Mouse (Mus musculus): ENCODE results near the gene Grik5. TPM values are rescaled to one million over a fixed set of nuclear protein-coding genes. Genes with fewer than 3 reads are reported as not detected.

The Grik5 gene
- total RNA-seq, 2 experiments from 2014 or later, result 258 to 270 TPM

Small RNA genes lying within 50 kb of the gene (microRNA-seq; reads per million reads assigned to microRNA genes)
- gene Mir6537 (0 to 0.45 reads per million in 2 experiments), gene Mir7046 (5.7 to 7.0 reads per million in 2 experiments), gene Mir7047 (22.4 to 32.3 reads per million in 2 experiments)

Other genes with a start within 250 kb of the Grik5 start
- gene Gm9844, start 210.1 kb downstream of the Grik5 start, total RNA-seq (2021), result 1 to 10 TPM; 1.3 to 2.1 TPM
- gene Lypd4, start 202.4 kb downstream of the Grik5 start, total RNA-seq (2021), result not detected
- not detected for gene Dmrtc2, start 202.3 kb downstream of the Grik5 start, total RNA-seq (2021)
- gene Rps19, start 188.0 kb downstream of the Grik5 start, total RNA-seq (2021), result 100 to 1,000 TPM; 452 TPM
- gene Cd79a, start 175.0 kb downstream of the Grik5 start, total RNA-seq (2021), result under 1 TPM; 0.37 to 0.43 TPM
- gene Arhgef1, start 169.4 kb downstream of the Grik5 start, total RNA-seq (2021), result 10 to 100 TPM; 78.2 to 82.2 TPM
- gene Gm4881, start 127.9 kb downstream of the Grik5 start, total RNA-seq (2021), result not detected
- gene Rabac1, start 99.6 kb downstream of the Grik5 start, total RNA-seq (2021), result 100 to 1,000 TPM; 262 to 275 TPM
- gene Atp1a3, start 66.4 kb downstream of the Grik5 start, total RNA-seq (2021), result 1,000 to 10,000 TPM; 2,620 to 2,738 TPM
- 10 to 100 TPM; 25.0 to 26.1 TPM for gene Zfp574, start 221 bp upstream of the Grik5 start, total RNA-seq (2021)
- gene Pou2f2, start 107.4 kb upstream of the Grik5 start, total RNA-seq (2021), result 10 to 100 TPM; 10.1 to 11.4 TPM
- 10 to 100 TPM; 24.9 to 25.6 TPM for gene Dedd2, start 148.3 kb upstream of the Grik5 start, total RNA-seq (2021)
- 10 to 100 TPM in 1 of 2 experiments, 1 to 10 TPM in 1; 9.0 to 10.2 TPM for gene Zfp526, start 149.1 kb upstream of the Grik5 start, total RNA-seq (2021)
- 100 to 1,000 TPM; 184 to 190 TPM for gene Gsk3a, start 165.5 kb upstream of the Grik5 start, total RNA-seq (2021)
- gene Erf, start 178.4 kb upstream of the Grik5 start, total RNA-seq (2021), result 10 to 100 TPM; 41.0 to 47.2 TPM
- gene Cic, start 195.4 kb upstream of the Grik5 start, total RNA-seq (2021), result 100 to 1,000 TPM; 209 to 228 TPM
- 10 to 100 TPM; 35.3 to 37.1 TPM for gene Pafah1b3, start 225.6 kb upstream of the Grik5 start, total RNA-seq (2021)
- not detected for gene Prr19, start 229.1 kb upstream of the Grik5 start, total RNA-seq (2021)
- 10 to 100 TPM; 43.2 to 46.9 TPM for gene Tmem145, start 233.8 kb upstream of the Grik5 start, total RNA-seq (2021)
- gene Megf8, start 244.8 kb upstream of the Grik5 start, total RNA-seq (2021), result 10 to 100 TPM; 86.7 to 87.9 TPM

Measured in layer of hippocampus, postnatal 14 days (tissue).